Mouse (Mus musculus): ENCODE data around the gene Tnfsfm13.

- TF ChIP-seq CTCF (conservative IDR thresholded peaks at IDR 0.05; ENCODE audit: insufficient read depth, insufficient read length, low read depth, low read length) (no peak), POLR2A (IDR thresholded peaks at IDR 0.05; ENCODE audit: low read depth, low read length) (no peak)
Measured at GRCm38 (mm10) chr11:69692863-69693262, 3.0 kb downstream of the Tnfsfm13 start.

Measured in kidney, adult 2 months (tissue).